Mouse (Mus musculus): Measurements from ENCODE around the gene Klc1. TPM values are rescaled to one million over a fixed set of nuclear protein-coding genes. Genes with fewer than 3 reads are reported as not detected.
"Not testable (repeated sequence)": the region's sequence is repeated elsewhere in the genome, so short reads cannot be mapped to it uniquely, and the experiment has no call there.

Gene Klc1
- 10 to 100 TPM; 17.8 to 20.6 TPM for polyA plus RNA-seq (2017; shearing (Covaris generic))

DNA sequence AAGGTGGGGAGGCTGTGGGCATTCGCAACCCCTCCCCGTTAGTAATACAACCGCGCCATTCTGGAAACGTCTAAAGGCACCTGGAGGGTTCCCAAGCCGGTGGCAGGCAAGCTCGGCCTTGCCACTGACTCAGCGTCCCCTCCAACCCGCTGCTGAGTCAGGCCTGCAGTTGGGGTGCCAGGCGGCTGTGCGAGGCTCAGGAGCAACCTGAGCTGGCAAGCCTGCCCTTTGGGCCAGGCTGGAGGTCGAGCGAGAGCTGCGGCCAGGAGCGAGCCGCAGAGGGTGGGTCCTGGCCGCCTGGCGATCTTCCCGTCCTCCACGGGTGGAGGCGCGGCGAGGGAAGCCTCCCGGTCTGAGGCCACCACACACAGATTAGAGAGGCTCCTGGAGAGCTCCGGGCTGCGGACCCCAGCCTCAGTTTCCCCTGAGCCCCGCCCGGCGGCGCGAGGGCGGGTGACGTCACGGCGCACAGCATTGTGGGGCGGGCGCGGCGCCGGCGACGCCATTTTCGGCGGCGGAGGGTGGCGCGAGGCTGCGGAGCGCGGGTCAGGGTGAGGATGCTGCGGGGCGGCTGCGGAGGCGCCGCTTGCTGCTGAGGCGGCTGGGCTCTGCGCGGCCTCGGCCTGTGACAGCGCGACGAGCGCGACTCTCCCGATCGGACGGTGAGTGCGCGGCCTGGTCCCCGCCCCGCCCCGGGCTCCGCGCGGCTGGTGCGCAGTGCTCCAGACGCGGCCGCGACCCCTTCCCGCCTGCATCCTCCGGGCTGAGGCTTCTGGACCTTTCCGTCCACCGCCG, at the start of gene Klc1:
Gene Klc1, plus strand, starts transcription at position 469 of the 795 bp plus-strand sequence.
- ATAC-seq: peak; percentile 86

DNA sequence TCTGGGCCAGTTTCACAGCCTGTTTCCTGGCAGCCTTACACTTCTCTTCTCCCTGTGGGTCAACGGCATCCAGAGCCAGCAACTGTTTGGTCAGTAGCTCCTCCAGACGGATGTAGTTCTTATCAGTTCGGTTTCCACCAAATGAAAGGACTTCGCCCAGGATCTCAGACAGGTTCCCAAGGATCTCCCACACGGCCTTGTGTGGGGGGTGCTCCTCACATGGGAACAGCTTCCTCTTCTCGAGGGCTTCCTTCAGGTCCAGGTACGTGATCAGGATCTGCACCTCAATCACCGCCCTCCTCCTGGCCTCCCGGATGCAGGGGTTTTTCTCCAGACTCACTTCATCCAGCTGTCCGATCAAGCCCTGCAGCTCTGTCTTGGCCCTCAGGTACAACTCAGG, 48.6 kb upstream of the Klc1 start:
- no peak for ATAC-seq

DNA sequence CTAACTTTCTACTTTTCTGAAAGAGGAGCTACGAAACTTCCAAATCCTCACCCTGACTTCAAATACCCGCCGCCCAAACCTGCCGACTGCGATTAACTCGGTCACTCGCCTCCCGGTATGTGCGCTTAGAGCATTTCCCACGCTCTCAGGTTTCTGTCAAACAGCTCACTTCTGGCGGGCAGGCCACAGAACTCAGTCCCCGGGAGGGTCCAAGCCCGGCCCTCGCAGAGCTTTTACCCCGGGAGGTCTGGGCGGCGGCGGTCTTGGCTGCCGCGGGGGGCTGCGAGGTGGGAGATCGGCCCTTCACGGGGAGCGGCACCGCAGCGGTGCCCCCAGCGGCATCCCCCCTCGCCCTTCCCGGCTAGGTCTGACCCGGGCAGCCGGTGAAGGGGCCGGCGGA, 46.2 kb upstream of the Klc1 start:
- ATAC-seq: no peak

DNA sequence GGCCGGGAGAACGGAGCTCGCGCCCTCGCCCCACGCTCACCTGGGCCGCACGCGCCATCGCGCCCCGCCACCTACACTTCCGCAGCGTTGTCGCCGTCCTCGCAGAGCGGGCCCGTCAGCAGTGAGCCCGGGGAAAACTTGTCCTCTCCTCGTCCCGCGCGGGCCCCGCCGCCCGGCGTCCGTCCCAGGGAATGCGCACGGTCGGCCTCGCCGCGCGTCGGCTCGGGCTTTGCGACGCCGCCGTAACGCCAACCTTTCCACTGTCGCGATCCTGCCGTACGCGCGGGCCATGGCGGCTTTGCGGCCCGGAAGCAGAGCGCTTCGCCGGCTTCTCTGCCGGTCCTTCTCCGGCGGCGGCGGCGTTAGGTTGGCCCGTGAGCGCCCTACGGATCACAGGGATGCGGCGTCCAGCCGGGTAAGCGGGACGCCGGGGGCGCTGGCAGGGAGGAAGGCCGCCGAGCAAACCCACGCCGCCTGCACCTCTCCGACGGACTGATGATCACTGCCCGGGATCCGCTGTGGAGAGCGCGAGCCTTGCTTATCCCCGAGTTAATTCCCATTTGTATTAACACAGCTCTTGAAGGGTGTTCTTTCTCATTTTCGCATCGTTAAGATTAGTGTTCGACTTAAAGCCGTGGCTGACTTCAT, 45.5 kb upstream of the Klc1 start, which contains the start of the genes Bag5 and Apopt1:
Gene Bag5, minus strand, starts transcription at position 254 of the 648 bp plus-strand sequence.
Gene Apopt1, plus strand, starts transcription at position 258 of the 648 bp plus-strand sequence.
- peak; percentile 99 for ATAC-seq

DNA sequence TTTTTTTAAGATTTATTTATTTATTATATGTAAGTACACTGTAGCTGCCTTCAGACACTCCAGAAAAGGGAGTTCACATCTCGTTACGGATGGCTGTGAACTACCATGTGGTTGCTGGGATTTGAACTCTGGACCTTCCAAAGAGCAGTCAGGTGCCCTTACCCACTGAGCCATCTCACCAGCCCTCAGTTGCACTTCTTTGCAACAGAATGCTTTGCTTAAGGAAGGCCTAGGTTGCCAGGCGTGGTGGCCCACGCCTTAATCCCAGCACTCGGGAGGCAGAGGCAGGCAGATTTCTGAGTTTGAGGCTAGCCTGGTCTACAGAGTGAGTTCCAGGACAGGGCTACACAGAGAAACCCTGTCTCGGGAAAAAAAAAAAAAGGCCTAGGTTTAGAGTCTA, 44.8 kb upstream of the Klc1 start:
- ATAC-seq: not testable (repeated sequence)

DNA sequence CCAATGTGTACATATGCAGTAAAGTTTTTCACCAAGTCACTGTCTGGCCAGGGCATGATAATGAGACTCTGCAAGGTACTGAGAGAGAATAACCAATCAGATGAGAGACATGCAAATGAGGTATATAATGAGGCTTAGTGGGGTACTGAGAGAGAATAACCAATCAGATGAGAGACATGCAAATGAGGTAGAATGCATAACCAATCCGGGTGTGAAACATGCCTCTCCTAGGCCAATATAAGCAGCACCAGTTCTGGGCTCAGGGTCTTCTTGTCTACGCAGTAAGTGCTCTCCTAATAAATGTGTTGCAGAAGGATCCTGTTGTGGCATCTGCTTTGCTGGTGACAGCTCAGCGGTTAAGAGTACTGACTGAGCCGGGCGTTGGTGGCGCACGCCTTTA, 42.1 kb upstream of the Klc1 start:
- no peak for ATAC-seq

DNA sequence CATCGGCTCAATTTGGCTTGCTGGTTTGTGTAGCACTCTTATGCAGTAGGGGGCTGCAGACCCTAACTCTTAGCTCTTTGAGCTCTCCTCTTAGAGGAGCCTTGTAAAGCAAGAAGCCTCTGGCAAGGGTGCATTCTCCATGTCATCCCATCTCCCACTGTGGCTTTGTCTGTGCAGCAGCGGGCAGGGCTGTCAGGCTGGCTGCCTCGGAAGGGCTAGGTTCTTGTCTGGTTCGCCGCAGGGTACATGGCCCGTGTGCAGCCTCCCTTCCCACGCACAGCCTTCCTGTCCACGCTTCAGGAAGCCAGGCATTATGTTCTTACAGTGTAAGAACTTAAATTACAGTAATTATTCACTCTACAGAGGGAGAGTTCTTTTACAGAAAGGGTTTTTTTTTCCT, 40.0 kb upstream of the Klc1 start:
- no peak for ATAC-seq

DNA sequence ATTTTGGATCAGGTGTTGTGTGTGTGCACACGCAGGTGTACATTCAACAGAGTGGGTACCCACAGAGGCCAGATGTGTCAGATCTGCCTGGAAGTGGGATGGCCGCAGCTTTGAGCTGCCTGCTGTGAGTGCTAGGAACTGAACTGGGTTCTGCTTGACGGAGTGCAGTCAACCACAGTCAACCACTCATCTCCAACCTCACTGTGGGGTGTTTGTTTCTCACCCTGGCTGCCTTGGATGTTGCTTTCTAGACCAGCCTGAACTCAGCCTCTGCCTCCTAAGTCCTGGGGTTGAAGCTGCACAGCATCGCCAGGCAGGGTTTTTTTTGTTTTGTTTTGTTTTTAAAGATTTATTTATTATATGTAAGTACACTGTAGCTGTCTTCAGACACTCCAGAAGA, 38.4 kb upstream of the Klc1 start:
- no peak for ATAC-seq

DNA sequence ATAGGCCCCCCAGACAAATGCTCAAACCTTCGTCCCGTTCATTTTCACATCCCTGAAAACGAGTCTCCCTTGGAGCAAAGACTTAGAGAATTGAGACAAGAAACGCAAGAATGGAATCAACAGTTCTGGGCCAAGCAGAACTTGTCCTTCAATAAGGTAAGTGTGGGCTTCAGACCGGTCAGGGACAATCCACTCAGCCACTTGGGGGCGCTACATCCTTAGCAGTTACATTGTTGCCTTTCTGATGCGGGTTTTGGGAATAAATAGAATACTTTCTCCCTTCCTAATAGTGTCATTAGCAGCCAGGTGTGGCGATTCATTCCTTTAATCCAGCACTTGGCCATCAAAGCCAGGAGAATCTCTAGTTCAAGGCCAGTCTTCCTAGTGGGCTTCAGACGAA, 36.0 kb upstream of the Klc1 start:
- no peak for ATAC-seq

DNA sequence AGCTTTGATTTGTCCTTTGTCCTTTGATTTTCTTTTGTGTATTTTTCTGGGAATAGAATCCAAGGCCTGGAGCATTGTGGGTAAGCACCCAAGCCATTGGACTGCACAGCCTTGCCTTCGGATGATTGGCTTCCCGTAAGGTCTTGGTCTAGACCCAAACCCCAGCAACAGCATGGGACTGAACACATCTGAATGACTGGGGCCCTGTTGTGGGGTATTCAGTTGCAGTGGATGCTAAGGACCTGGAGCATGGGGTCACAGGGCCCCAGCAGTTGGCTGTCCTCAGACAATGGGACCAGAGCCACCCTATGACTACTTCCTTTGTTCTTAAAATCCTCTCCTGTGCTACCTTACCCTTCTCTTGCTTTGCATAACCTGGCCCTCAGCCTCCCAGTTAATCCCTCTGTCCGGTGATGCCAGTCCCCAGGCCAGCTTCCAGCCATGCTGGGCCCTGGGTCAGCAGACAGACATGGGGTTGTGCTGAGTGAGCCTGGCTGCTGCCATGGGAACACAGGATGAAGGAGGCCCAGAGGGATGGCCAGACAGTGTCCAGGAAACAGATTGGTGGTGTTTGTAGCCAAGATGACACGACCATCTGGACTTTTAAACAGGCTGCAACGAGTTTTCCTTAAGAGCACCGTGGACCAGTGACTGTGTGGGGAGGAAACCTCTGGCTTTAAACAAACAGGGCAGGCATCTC, 33.9 kb upstream of the Klc1 start:
- ATAC-seq: no peak

DNA sequence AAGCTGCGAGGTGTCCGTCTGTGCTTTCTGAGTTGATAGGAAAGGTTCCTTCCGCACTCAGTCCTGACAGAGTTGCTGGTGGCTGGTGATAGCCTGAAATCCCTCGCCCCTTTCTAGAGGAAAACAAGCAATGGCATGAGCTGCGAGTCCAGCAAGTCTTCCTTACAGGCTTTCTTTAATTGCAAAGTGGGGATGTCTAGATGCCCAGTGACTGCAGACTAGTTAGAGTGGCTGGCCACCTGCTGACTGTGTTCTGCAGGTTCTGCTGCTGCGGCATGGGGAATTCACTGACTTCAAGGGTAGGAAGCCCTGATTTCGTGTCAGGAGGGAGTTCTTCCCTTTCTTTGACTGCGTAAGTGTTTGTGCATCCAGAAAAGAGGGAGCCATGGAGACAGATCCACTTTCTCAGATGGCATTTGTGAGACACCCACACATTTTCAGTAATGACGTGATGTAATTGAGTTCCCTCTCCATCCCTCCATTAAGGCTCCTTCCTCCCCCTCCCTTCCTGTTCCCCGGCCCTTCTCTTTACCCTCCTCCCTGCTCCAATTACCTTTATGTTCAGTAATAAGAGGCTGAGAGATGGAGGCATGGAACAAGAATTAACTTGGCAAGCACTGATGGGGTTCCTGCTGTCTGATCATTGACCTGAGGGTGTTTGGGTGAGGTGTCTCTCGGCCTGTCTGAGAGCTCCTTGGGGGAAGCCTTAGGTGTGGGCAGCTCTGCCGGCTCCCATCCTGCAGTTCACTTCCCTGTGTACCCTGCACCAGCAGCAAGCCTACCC, 33.1 kb upstream of the Klc1 start:
- ATAC-seq: no peak

DNA sequence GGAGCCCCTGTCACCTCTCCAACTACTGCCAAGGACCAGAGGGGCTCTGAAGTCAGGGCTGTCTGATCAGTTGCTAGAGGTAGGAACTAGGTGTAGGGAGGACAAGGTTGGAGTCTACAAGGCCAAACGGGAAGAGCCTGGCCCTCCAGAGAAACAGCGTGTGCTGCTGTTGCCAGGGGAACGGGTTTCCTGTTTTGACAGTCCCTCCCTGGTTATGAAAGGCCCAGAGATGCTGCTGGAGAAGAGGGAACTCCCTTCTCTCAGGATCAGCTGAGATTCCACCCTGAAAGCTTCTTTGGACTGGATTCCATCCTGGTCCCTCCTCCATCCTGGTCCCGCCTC, 32.6 kb upstream of the Klc1 start:
- no peak for ATAC-seq

DNA sequence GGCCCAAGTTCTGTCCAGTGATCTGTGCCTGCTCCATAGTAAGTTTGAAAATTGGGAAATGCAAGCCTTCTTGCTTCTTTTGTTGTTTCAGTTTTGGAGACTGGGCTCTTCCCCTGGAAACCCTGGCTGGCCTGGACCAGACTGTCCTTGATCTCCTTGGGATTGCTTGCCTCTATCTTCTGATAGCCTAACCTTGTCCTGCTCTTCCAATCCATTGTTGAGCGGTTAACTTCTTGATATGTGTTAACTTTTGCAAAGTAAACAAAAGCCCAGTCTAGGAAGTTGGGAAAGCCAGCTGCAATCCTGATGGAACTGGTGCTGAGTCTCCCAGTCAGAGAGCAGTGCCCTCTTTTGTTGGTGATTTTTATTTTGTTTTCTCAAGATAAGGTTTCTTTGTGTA, 30.7 kb upstream of the Klc1 start:
- no peak for ATAC-seq

DNA sequence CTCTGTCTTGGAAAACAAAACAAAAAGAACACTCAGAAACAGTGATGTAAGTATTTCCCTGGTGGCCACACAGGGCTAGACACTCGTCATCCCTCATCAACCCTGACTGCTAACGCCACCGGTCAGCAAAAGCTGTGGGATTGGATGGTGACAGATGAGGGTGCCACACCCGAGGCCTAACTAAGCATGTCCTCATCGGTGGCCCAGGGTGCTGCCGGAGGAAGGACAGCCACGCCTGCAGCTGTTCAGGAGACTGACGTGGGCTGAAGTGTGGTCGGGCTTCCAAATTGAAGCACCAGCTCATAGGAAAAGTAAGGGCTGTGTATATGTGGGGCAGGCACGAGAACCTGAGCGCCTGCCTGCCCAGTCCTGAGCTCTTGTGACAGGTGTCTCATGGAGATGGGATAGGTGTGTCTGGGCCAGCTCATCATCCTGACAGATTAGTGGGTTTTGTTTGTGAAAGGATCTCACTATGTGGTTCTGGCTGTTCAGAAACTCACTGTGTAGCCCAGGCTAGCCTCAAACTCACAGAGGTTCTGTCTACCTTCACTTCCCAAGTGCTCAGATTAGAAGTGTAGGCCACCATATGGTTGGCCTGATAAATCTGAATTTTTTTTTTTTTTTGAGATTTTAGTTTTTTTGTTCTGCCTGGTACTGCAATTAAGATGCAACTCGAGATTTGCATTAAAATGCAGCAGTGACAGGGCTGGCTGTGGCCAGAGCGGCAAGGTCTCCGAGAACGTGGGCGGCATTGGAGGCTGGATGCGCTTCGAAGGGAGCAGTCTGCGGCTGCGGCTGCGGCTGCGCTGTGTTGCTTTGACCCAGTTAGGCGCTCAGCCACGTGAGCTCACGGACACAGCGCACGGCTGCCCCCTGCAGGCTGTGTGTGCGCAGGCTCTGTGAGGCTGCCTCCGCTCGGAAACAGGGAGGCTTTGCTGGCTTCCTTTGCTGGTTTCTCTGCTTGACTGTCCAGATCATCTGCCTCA, 26.5 kb upstream of the Klc1 start:
- peak; percentile 99 for ATAC-seq

DNA sequence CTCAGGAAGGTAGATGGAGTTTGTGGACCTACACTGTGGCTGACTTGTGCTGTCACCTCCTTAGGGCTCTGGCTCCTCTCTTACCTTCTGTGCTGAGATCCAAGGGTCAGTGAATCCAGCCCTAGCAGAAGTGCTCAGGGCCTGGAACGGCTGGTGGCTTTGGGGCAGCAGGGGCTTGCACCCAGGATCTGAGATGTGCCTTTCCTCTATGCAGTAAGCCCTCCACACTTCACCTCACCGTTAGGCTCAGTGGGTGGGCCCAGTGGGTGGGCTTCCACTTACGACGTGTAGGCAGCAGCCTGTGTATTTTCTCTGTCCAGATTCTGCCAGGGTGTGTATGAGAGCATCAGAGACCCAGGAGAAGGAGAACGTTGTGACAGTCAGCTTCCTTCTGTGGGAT, 25.7 kb upstream of the Klc1 start:
- ATAC-seq: no peak

DNA sequence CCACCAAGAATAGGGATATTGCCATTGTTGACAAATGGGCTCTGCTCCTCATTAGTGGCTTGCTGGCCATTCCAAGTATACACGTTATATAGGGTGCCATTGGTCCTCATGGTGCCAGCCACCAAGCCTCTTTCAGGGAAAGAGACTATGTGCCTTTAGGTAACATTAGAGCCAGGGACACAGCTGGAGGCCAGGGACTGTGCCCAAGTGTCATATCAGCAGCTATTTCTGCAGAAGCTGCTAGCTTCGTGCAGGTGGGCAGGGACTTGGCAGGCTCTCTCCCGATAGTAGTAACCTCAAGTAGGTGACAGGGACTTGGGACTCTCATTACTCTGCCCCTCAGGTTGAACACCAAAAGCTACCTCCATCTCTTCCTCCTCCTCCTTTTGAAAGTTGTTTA, 23.7 kb upstream of the Klc1 start:
- no peak for ATAC-seq

DNA sequence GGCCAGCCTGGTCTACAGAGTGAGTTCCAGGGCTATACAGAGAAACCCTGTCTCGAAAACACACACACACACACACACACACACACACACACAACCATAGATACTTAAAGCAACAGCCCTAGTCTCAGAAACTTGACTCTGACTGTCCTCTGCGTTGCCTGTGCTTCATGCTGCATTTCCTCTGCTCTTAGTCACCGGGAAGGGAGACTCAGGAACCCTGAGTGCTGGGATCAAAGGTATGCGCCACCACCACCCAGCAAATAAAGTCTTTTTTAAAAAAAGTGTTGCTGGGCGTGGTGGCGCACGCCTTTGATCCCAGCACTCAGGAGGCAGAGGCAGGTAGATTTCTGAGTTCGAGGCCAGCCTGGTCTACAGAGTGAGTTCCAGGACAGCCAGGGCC, 22.0 kb upstream of the Klc1 start:
- ATAC-seq: not testable (repeated sequence)

DNA sequence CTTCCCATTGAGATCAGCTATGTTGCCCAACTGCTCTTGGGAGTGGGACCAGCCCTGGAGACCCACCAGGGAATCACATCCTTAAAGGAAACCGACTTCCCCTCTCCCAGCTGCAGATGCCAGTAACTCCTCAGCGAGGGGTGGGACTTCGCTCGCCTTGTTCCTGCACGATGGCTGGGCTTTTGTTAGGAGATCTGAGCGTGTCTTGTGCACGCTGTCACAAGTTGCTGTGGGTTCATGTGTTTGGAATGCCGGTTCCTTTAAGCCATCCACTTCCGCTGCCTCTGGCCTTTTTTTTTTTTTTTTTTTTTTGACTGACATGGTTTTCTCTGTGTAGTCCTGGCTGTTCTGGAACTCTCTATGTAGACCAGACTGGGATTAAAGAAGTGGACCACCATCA, 21.3 kb upstream of the Klc1 start:
- no peak for ATAC-seq

DNA sequence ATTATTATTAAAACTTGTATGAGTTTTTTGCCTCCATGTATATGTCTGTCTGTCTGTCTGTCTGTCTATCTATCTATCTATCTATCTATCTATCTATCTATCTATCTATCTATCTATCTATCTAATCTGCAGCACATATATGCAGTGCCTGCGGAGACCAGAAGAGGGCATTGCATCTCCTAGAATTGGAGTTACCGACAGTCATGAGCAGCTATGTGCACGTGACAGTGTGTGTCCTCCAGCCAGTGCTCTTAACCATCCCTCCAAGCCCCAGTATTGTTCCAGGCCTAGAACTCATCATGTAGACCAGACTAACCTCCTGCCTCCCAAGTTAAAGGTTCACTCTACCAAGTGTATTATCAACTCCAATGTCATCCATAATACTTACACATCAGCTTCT, 19.9 kb upstream of the Klc1 start:
- no peak for ATAC-seq

DNA sequence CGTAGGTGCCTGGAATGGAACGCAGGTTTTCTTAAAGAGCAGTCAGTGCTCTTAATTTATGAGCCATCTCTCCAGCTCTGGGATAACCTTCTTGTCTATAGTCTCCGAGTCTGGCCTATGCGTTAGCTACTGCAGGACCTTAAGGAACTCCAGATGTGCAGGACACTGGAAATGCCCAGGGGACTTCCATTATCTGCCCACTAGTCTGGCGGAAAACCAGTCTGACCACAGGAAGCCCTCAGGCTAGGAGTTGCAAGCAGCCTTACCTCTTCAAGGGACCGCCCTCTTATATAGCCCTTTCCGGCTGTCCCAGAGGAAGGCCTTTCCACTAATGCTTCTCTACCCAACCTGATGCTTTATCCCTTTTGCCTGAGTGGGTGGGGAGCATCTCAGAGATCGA, 17.3 kb upstream of the Klc1 start:
- no peak for ATAC-seq

DNA sequence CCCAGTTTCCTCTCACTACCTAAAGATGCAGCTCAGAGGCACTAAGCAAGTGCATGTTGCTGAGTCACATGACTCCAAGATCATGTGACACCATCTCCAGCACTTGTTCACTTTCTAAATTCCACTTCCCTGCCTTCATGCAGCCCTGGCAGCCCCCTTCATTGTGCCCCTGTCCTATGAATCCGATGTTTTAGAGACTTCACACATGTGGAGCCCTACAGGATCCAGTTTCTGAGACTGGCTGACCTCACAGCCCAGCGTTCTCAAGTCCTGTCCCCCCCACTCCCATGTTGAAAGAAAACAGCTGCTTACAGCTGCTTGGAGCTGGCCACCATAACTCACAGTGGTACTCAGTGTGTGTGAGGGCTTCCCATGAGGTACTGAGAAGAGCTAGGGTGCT, 15.2 kb upstream of the Klc1 start:
- no peak for ATAC-seq

DNA sequence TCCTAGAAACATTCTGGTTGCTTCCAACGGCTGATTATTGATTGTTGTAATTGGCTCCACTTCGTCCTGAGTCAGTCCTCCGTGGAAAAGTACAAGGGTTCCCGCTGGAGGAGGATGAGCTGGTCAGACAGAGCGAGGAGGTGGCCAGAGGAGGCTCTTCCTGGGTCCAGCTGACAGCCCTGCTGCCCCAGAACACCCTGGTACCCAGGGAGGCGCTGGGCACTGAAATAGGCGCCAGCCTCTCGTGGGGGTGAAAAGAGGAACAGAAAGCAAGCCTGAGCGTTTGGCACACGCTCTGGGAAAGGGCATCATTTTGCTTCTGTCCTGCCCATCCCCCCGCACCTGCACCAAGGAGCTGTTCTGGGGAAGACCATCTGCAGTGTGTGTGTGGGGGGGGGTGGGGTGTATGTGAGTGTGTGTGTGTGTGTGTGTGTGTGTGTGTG, 14.6 kb upstream of the Klc1 start:
- no peak for ATAC-seq
